Mouse (Mus musculus) liver (tissue): ENCODE results near the gene Vdr.

Experiments used
- DNase-seq: peaks from one replicate; pipeline ENCODE4 v3.0.0-alpha.2; 2020; ENCODE audit warnings: mixed read lengths

Vdr gene

DNA sequence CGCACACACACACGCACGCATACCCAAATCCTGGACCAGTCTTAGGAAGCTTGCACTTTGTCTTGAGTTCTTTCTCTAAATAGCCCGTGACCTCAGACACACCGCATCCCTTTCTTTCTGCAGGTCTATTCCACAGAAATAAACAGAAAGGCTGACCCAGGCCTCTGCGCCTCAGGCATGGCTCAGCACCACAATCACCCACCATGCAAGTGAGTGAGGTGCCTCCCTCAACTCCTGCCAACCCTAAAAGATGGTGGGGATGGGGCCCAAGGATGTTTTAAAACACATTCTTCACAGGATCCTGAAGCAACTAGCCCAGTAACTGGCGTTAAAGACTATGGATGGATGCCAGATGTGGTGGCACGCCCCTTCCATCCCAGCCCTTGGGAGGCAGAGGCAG lies 83.0 kb downstream of the Vdr start:
- DNase-seq = no peak

DNA sequence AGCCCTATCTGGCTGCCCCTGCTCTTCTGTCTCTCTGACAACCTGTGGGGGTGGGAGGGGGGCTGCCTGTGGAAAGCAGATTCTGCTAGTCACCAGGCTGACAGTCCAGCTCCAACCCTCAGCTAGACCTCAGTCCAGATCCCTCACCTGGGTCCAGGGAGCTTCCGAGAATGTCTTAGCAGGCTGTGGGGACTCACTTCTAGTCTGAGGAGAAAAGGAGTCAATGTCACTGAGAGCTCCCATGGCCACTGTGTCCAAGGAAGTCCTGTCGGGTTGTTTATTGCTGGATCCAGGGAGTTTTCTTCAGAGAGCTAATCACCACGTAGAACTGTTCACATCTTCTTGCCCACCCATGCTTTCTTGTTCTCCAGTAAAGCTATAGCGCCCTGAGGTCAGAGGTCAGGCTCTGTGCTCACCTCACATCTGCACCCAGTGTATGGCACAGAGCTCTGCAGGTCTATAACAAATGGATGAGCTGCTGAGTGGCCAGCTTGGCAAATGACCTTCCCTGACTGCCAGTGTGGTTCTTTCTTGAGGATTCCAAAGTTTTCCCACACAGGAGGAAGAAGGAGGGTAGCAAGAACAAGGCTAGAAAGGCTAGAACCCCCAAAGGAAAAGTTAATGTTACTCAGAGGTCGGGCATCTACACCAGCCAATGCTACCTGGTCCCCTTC lies 83.7 kb downstream of the Vdr start:
- DNase-seq = no peak

DNA sequence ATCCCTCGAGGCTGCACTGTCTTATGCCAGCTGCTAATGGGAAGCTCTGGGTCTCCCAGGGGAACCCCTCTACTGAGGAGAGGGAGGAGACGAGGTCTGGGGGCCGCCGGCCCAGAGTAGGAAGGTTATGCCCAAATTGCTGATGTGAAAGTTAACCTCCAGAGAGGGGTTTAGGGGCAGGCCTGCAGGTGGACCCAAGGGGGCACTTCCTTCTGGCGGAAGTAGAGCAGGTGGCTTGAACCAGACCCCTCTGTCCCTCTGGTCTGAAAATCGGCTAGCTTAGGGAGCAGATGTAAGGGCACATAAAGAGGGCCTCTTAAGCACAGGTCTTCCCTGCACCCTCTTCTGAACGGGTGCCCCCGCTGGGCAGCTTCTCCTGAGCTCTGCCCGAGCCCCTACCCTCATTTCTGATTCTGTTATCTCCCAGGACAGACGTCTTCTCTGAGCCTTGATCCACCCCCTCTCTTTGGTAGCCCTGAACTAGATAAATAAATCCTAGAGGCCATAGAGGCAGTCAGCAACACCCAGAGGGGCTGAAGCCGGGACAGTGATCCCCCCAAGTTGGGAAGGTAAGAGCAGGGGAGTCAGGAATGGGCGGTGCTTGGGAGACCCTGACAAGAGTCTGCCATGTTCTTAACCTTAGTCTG lies 84.4 kb downstream of the Vdr start:
- DNase-seq = no peak

DNA sequence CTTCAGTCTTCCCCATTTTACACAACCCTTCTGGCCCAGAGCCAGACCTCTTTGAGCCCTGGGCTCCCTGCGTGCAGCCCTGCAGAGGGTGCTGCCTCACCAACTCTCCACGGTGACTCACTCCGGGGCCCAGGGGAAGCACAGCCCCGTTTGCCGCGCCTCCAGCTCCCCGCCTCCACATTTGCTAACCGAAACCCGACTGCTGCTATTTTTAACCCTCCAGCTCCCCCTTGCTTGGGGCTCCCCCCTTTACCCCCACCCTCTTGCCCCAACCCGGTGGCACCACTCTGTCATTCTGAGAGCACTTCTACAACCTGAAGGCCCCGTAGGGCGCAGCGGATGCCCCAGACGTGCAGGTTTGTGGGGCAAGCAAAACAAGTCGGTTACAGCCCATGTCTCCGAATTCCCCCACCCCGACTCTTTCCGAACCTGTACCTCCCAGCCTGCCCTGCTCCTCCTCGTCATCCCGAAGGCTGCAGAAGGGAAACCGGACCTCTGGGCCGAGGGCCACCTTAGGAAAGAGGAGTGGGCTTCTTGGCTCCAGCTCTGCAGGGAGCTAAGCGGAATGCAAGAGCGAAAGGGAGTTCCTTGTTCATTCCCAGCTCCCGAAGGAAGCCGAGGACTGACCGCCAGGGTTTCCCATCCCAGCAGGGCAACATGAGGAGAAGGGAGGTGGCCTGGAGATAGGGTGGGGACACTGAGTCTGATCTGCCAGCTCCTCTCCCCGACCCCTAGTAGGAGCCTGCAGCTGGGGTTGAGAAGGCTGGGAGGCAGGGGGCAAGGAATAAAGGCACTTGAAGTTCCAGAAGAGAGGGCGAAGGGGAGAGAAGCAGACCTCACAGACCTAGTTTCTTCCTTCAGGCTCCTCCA lies 85.1 kb downstream of the Vdr start:
- peak; percentile 82 for DNase-seq

DNA sequence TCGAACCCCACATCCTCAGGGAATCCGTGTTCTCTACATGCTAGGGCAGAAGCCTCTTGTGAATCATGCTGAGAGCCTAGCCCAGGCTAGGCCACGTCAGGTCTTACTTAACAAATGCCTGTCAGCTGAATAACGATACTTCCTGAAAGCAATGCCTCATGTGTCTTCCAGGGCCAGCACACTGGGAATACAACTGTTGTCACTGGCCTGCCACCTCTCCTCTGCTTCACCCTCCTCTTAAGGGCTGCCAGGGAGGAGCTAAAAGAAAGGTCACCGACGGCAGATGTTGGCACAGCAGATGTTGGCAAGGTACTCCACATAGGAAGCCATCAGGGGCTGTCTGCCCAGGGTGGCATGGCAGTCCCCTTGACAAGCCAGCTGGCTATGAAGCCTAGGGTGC lies 86.4 kb downstream of the Vdr start:
- no peak for DNase-seq

DNA sequence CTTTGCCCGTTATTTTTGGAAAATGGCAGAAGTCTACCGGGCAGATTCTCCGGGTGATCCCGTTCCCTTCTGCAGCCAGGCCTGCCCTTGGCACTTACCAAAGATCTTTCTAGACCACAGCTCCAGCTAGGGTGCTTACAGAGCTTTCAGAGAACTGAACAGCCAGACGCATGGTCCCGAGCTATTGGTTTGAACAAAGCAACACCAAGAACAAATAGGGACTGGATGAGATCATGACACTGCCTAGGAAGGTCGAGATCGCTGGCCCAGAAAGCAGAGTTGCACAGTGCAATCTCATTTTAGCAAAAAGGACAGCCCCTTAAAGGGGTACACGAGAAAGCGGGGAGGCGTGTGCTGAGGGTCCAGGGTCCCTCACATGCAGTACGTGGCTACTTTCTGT lies 87.0 kb downstream of the Vdr start:
- DNase-seq = no peak

DNA sequence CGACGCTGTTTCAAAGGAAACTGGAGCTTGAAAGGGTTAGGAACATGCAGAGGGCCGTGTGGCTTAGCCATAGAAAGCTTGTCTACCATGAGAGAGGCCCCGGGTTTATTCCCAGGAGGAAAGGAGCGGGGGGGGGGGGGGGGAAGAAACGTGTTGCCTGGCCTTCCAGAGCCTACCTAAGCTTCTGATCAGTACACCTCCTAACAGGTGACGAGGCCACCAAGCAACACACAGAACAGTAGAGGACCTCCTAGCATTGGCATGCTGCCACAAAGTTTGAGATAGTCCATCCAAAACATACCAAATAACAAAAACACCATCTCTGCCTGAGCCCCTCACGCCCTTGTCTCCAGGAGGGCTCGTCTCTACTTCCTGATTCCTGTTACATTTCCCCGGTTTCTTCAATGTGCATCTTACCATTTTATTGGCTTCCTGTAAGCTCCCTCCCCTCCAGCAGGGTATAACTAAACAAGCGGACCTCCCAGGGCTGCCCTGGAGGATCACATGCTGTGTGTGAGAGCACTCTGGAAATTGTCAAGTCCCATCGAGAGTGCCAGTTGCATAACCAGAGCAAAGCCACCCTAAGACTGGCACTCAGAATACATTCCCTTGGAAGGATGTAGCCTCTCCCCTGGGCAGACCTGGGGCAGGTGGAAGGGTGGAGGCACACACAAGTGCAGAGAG lies 87.7 kb downstream of the Vdr start:
- no peak for DNase-seq

DNA sequence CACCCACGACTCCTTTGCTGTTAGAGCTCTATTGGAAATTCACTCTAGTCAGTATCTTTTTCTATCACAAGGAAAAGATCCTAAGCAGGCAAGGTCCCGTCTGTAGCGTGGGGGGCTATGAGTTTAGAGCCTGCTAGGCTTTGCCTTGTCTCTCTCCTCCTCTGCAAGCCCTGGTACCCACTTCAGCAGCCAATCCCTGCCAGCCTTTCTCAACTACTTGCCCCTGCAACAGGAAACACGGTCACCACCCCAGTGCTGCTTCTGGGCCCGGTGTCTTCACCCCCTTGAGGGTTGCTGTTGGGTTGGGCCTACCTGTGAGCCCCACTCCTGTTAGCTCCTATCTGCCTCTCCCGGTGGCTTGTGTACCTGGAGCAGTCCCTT lies 88.5 kb downstream of the Vdr start:
- DNase-seq = no peak

DNA sequence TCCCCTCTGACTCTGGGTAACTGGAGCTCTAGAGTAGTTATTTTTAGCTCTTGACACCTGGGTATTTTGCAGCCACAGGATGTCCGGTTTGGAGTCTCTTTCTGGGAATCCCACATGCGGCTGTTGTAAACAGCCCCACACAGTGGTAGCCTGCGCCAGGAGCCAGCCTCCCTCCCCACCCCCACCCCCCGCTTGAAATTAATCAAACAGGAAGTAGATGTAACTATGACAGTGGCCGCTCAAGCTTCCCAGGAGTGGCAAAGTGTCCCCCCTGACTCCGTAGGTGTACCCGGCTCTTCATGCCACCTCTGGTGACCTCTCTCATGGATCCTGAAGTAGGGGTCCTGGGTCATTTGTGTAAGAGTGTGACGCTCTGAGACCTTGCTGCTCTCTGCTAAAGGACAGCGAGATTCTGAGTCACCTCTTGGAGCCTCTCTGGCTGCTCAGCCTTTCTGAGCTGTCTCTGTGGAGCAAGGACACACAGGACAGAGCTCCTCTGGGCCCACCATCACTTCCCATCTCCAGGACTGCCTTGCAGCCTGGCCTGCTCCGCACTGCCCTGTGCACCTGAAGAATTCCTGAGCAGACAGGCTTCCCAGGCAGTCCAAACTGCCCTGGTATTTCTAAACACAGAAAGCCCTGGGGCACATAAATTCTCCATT lies 89.0 kb downstream of the Vdr start:
- DNase-seq = peak; percentile 47

DNA sequence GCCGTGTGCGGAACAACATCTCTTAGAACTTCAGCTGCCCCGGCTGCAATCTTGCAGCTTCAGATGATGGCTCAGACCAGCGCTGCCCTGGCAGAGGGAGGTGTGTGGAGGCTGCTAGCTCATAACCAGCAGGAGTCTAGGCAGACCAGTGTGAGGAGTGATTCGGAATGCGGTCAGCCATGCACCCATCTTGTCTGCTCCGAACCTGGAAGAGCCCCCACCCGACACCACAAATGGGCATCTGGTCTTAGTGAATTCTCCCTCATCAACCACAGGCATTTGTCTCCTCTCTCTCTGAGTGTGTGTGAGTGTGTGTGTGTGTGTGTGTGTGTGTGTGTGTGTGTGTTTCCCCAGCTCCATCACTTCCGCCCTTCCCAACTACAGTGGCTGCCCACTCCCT lies 90.5 kb downstream of the Vdr start:
- no peak for DNase-seq

DNA sequence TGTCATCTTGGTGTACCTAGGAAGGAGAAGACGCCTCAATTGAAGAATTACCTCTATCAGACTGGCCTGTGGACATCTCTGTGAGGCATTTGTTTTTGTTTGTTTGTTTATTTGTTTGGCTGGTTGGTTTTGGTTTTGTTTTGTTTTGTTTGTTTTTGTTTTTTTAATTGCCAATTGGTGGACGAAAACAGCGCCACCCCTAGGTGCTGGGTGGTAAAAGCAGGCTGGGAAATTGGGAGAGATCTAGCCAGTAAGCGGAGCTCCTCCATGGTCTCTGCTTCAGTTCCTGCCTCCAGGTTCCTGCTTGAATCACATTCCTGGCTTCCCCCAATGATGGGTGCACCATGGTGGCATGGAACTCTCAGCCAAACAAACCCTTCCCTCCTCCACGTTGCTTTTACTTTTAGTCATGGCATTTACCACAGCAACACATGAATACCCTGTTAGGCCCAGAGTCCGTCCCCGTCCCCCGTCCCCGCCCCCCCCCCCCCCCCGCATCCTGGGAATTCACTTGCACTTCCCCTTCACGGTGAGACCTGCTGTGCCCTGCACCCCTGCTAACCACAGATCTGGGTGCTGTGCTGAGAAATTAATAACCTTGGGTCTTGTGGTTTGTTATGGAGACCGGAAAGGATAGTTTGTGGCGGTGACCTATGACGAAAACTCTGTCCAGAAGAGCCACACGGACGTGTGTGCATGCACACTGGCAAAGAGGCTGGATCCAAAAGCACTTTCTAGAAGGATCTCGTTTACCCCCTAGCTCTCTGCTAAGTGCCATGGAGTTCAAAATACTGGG lies 94.0 kb downstream of the Vdr start:
- DNase-seq = no peak

DNA sequence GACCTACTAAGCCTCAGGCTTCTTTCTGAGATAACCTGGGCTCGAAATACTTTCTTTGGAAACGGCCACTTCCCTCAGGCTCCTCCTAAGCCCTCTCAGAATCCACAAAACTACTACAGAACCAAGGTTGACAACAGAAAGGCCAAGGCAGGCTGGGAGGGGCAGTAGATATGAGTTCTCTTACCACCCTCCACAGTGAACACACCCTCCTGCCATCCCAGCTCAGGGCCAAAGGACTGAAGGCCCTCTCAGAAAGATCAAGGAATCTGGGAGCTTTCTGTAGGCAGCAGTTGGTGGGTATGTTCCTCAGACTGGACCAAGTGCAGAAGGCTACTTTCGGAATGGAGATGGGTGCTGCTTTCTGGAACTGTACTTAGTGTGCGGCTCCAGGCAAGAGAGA lies 95.2 kb downstream of the Vdr start:
- DNase-seq = no peak

DNA sequence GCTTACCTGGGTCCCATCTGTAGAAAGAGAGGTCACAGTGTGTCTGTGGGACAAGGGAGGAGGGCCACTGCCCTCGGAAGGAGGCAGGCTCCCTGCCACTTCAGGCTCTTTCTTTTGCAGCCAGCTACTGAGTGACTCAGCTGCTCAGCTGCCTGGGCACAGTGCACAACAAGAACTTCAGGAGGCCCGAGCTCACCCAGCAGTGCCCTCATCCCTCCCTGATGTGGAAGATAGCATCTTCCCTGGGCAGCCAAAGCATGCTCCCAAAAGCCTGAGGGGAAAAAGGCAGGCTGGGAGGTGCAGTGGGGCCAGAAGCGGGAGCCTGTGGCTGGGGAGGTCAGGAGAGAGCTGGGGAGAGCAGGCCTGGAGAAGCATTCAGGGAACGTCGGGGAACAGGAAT lies 95.7 kb downstream of the Vdr start:
- no peak for DNase-seq

DNA sequence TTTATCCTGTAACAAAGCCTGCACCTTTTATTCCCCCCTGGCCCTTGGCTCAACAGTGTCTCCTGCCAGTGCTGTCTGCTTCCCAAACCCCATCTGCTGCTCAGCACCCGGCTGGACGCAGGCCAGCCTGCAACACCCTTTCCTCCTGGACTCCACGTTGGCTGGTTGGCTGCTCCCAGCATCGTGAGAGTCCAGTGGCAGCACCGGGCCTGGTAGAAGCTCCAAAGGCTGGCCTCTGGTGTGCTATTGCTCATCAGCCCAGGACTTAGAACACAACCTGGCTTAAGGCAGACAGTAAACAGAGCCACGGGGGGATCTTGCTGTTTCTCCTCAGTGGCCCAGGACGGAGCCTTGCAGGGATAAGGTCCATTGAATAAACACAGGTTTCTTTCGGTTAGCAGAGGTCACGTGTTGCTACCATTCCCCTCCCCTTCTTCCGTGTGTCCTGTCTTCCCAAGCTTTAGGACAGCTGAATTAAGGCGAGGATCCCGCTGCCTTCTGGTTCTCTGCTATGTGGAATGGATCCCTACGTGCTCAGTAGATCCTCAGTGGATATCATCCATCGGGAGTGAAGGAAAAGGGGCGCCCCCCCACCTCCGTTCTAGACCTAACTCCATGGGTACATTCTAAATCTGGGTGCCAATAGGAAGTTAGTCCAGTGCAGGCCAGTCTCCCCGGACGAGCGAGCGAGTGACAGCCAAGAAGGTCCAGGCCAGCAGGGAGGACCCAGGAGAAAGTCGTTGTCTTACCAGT lies 96.8 kb downstream of the Vdr start:
- DNase-seq = no peak

DNA sequence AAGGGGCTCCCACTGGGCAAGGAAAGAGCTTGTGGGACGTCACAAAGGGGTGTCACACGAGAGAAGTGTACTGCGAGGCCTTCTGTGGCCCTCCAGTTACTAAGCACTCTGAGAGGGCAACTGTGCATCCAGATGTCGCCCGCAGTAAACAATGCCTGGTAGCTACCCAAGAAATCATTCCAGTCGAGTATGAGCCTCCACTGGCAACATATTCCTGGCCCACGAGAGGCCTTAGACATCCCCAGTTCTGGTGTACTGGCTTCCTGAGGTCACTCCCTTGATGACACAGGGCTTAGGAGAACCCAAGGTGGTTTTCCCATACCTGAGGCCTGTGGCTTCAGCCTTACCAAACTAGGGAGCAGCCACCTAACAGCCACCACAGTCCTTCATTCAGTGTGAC lies 97.6 kb downstream of the Vdr start:
- no peak for DNase-seq

DNA sequence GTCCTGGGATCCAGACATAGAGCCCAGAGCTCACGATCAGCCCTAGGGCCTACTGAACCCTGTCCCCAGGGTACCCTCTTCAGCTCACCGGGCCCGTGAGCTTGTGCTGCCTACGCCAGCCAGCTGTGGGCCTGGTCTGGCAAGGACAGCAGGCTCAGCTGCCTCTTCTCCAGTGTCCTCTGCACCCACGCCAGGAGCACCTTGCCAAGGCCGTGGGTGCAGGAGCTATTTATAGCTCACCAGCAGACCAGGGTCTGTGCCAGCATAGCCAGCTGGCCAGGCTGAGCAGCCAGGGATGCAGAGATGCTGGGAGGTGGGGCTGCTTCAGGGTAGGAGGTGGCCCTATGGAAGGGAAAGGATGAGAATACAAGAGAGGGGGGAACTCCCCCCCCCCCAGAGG lies 98.3 kb downstream of the Vdr start:
- no peak for DNase-seq

DNA sequence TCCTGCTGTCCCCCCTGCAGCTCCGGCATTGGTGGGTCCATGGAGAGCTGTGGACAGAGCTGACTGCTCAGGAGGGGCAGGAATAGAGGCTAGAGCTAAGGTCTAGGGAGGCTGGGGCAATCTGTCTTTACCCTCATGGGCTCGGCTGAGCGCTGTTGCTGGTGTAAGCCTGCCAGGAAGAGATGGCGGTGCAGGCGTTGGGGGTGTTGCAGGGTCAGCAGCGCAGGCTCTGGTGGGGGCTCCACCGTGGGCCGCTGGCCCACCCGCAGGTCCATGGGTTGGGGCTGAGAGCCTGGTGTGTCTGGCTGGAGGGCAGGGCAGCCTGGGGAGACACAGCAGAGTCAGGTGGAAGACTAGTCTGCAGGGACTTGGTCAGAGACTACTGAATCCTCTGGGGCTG lies 99.1 kb downstream of the Vdr start:
- no peak for DNase-seq

DNA sequence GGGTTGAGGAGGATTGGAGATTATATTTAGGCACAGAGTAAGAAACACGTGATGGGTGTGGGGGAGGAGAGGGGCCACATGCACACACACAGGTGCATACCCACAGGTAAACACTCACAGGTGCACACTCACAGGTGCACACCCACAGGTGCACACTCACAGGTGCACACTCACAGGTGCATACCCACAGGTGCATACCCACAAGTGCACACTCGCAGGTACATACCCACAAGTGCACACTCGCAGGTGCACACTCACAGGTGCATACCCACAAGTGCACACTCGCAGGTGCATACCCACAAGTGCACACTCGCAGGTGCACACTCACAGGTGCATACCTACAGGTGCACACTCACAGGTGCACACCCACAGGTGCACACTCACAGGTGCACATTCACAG lies 100.0 kb downstream of the Vdr start:
- no peak for DNase-seq

DNA sequence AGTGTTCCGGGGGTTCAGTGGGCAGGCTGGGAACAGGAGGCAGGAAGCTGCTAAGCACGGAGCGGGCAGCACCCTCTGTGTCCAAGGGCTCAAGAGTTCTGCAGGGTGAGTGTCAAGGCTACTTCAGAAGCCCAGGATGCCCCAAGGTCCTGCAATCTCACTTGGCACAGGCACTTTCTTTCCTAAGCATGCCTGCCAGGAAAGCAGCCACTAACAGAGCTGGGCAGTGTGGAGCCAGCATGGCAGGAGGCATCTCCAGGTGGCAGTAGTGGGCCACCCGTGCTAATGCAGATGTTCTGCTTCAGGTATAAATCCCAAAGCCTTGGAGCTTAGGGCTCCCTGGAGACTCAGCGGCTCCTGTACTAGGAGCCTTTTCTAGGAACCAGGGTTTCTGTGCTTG lies 100.5 kb downstream of the Vdr start:
- DNase-seq = no peak

DNA sequence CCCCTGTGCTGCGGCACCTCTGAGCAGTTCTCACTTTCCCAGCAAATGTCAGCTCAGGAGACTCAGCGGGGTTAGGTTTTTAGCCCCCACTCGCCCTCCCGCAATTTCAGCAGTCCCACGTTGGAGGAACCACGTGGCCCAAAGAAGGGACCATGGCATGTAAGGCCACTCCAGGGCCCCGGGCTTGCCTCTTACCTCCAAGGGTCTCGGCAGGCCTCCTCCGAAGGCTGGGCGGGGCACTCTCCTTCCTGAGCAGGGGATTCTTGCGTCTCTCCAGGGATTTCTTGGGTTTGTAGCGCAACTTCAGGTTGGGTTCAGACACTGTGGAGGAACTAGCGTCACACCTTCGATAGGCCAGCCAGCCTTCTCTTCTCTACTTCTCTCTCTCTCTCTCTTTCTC lies 101.2 kb downstream of the Vdr start:
- no peak for DNase-seq

DNA sequence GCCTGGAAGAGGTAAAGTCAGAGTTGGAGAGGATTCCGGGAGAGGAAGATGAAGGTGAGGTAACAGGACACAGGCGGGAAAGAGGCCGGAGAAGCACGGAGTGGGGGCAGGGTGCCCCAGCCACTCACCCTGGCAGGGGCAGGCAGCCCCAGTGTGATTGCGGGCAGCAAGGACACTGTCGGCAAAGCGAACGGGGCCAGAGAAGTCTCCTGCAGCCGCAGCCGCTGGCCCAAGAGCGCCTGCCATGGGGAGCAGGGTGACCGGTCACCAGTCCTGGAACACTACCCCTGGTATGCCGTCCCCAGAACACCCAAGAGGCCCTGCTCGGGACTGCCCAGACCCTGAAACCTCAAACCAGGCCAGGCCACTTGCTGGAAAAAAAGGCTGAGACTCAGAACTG lies 101.9 kb downstream of the Vdr start:
- no peak for DNase-seq
